9 mouse cellular contexts compared by ENCODE assay signal in the genomic region with DNA sequence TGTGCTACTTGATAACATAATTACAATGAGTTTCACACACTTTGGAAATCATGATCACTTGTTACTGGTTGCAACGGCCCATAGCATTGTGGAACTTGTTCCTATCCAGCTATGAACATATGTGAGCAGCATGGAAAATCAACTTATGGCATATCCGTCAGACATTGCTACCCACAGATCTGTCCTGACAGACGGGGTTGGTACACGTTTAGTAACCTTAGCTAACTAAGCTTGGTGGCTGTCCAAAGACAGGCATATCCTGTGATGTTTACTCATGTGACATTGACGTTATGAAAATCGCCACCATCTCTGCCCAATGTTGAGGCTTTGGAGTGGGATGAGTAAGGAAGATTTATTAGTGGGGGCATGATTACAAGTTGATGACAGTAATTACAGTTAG.
"Had no signal": no experiment of that assay in that cellular context is flagged by ENCODE, and none has a peak within 500 bp of the region (broad histone marks: within the 10 kb centered on the region; RNA-seq: fewer than 3 reads in every experiment).

No protein-coding gene starts in this region.

- DNase-seq: kidney, adult 11 months; kidney, adult 9 months; kidney, postnatal 36 days; layer of hippocampus, adult 9-11 months; layer of hippocampus, postnatal 36 days; lung, embryonic 14.5 days; lung, postnatal 14 days; thymus, adult 18-20 months; thymus, postnatal 14 days had no signal
